Mouse (Mus musculus): ENCODE measurements around the gene Dync1i2.

GRCm38 (mm10) chr2:71312067-71312466, 100.6 kb downstream of the Dync1i2 start:
- TF ChIP-seq POLR2A (IDR thresholded peaks at IDR 0.05; ENCODE audit: borderline replicate concordance, low read depth, low read length) (no peak), CTCF (IDR thresholded peaks at IDR 0.05; ENCODE audit: low read depth, low read length) (no peak)
